Mouse (Mus musculus) ES-Bruce4 (cell line): ENCODE measurements at regions not wholly inside any gene's neighbourhood (a gene's known extent, or its start where the extent isn't known, plus 50 kb on each side); places are given as distances from the start of the nearest gene placed in this dataset.

ENCODE experiments used
- H3K27ac ChIP-seq: 2 replicates; pipeline ENCODE4 v1.5.1; 2012; ENCODE audit warnings: low read length, inconsistent platforms; ENCODE audit not compliant: insufficient read depth
- H3K27me3 ChIP-seq: 2 replicates; pipeline ENCODE4 v1.6.1; 2012; ENCODE audit warnings: mild to moderate bottlenecking, low read length, inconsistent platforms; ENCODE audit not compliant: control insufficient read depth, poor library complexity, insufficient read depth, severe bottlenecking
- H3K36me3 ChIP-seq: 2 replicates; pipeline ENCODE4 v1.6.1; 2012; ENCODE audit warnings: inconsistent platforms, mild to moderate bottlenecking, low read length, moderate library complexity; ENCODE audit not compliant: control insufficient read depth, poor library complexity, insufficient read depth, severe bottlenecking
- H3K4me1 ChIP-seq: one replicate; pipeline ENCODE4 v1.8.1; 2011; ENCODE audit warnings: low read length; ENCODE audit not compliant: control insufficient read depth, insufficient read depth
- H3K4me3 ChIP-seq: 2 replicates; pipeline ENCODE4 v1.5.1; 2011; ENCODE audit warnings: low read depth, mild to moderate bottlenecking, low read length
- H3K9ac ChIP-seq: 2 replicates; pipeline ENCODE4 v1.6.1; 2012; ENCODE audit warnings: low read depth, mild to moderate bottlenecking, inconsistent platforms; ENCODE audit not compliant: poor library complexity, severe bottlenecking
- H3K9me3 ChIP-seq: replicated peaks from 2 replicates; pipeline ENCODE4 v1.6.1; 2012; ENCODE audit warnings: mild to moderate bottlenecking, low read length, inconsistent platforms; ENCODE audit not compliant: control insufficient read depth, poor library complexity, insufficient read depth, severe bottlenecking
- CTCF ChIP-seq: IDR thresholded peaks from one replicate; pipeline ENCODE4 v1.8.1; 2011; ENCODE audit warnings: low read depth, low read length
- EP300 ChIP-seq: IDR thresholded peaks from 2 replicates; pipeline ENCODE4 v1.6.1; 2011; ENCODE audit warnings: low read depth, low read length; ENCODE audit not compliant: insufficient read depth
- POLR2A ChIP-seq: IDR thresholded peaks from one replicate; pipeline ENCODE4 v1.8.1; 2011; ENCODE audit warnings: low read length; ENCODE audit not compliant: insufficient read depth

- H3K4me3 ChIP-seq, result no peak overlapping the region
- H3K27me3 ChIP-seq, result no peaks in the 10 kb centered on the region
- H3K4me1 ChIP-seq, result no peaks in the 10 kb centered on the region
- no peak overlapping the region for H3K27ac ChIP-seq
- TF ChIP-seq EP300 (no peak), POLR2A (no peak), CTCF (no peak)
- H3K9me3 ChIP-seq, result no peaks in the 10 kb centered on the region
- H3K9ac ChIP-seq, result no peak overlapping the region
- H3K36me3 ChIP-seq, result no peaks in the 10 kb centered on the region
Measured at GRCm38 (mm10) chr17:75796380-75796779, 244.6 kb upstream of the Fam98a start.

- Histone ChIP-seq H3K4me3 (no peak overlapping the region), H3K4me1 (no peaks in the 10 kb centered on the region), H3K9ac (no peak overlapping the region), H3K27me3 (no peaks in the 10 kb centered on the region), H3K36me3 (no peaks in the 10 kb centered on the region), H3K9me3 (no peaks in the 10 kb centered on the region), H3K27ac (no peak overlapping the region)
- TF ChIP-seq CTCF, result no peak
- TF ChIP-seq EP300, result no peak
- no peak for TF ChIP-seq POLR2A
Measured at GRCm38 (mm10) chr17:75795772-75796171, 244.0 kb upstream of the Fam98a start.

- Histone ChIP-seq H3K27me3 (no peaks in the 10 kb centered on the region), H3K4me1 (no peaks in the 10 kb centered on the region), H3K27ac (no peak overlapping the region), H3K4me3 (no peak overlapping the region), H3K9ac (no peak overlapping the region), H3K36me3 (no peaks in the 10 kb centered on the region), H3K9me3 (no peaks in the 10 kb centered on the region)
- TF ChIP-seq CTCF, result no peak
- no peak for TF ChIP-seq EP300
- no peak for TF ChIP-seq POLR2A
Measured at GRCm38 (mm10) chr17:75779770-75780169, 228.0 kb upstream of the Fam98a start.

- no peak for TF ChIP-seq EP300
- no peak for TF ChIP-seq CTCF
- TF ChIP-seq POLR2A, result no peak
- no peaks in the 10 kb centered on the region for H3K27me3 ChIP-seq
- no peaks in the 10 kb centered on the region for H3K4me1 ChIP-seq
- no peak overlapping the region for H3K27ac ChIP-seq
- H3K9ac ChIP-seq, result no peak overlapping the region
- H3K4me3 ChIP-seq, result no peak overlapping the region
- no peaks in the 10 kb centered on the region for H3K9me3 ChIP-seq
- no peaks in the 10 kb centered on the region for H3K36me3 ChIP-seq
Measured at GRCm38 (mm10) chr17:75776611-75777010, 224.9 kb upstream of the Fam98a start.

- H3K4me3 ChIP-seq, result no peak overlapping the region
- TF ChIP-seq EP300, result no peak
- no peak for TF ChIP-seq POLR2A
- TF ChIP-seq CTCF, result no peak
- H3K9me3 ChIP-seq, result no peaks in the 10 kb centered on the region
- no peak overlapping the region for H3K9ac ChIP-seq
- H3K4me1 ChIP-seq, result no peaks in the 10 kb centered on the region
- no peak overlapping the region for H3K27ac ChIP-seq
- no peaks in the 10 kb centered on the region for H3K36me3 ChIP-seq
- no peaks in the 10 kb centered on the region for H3K27me3 ChIP-seq
Measured at GRCm38 (mm10) chr17:75775518-75775917, 223.8 kb upstream of the Fam98a start.

GRCm38 (mm10) chr17:75772861-75773260, 221.1 kb upstream of the Fam98a start:
- Histone ChIP-seq H3K4me1 (no peaks in the 10 kb centered on the region), H3K9ac (no peak overlapping the region), H3K27me3 (no peaks in the 10 kb centered on the region), H3K36me3 (no peaks in the 10 kb centered on the region), H3K9me3 (no peaks in the 10 kb centered on the region), H3K27ac (no peak overlapping the region), H3K4me3 (no peak overlapping the region)
- TF ChIP-seq POLR2A (no peak), CTCF (no peak), EP300 (no peak)
